Mouse (Mus musculus) neural tube, embryonic 15.5 days (tissue): ENCODE results near the gene H2-Eb1. TPM values are rescaled to one million over a fixed set of nuclear protein-coding genes. Genes with fewer than 3 reads are reported as not detected.
"Not testable (repeated sequence)": the region's sequence is repeated elsewhere in the genome, so short reads cannot be mapped to it uniquely, and the experiment has no call there.

ENCODE experiments used
- ATAC-seq: fragments of 200-750 bp; cut with Nextera tagmentation; 2 replicates; pipeline ENCODE4 v1.8.0; 2017; ENCODE audit warnings: mild to moderate bottlenecking, moderate TSS enrichment, moderate library complexity; ENCODE audit not compliant: low FRiP score
- H3K27ac ChIP-seq: fragments of 300-500 bp; sonication (generic); replicated peaks from 2 replicates; pipeline ENCODE4 v1.5.1; 2015; ENCODE audit warnings: mild to moderate bottlenecking, inconsistent platforms
- H3K27me3 ChIP-seq: fragments of 300-500 bp; sonication (generic); replicated peaks from 2 replicates; pipeline ENCODE4 v1.6.1; 2015; ENCODE audit warnings: inconsistent platforms
- H3K36me3 ChIP-seq: fragments of 300-500 bp; sonication (generic); 2 replicates; pipeline ENCODE4 v1.6.1; 2015; ENCODE audit warnings: inconsistent platforms
- H3K4me1 ChIP-seq: fragments of 300-500 bp; sonication (generic); 2 replicates; pipeline ENCODE4 v1.6.1; 2015; ENCODE audit warnings: inconsistent platforms
- H3K4me2 ChIP-seq: fragments of 300-500 bp; sonication (generic); 2 replicates; pipeline ENCODE4 v1.6.1; 2015; ENCODE audit warnings: inconsistent platforms, mild to moderate bottlenecking, moderate library complexity
- H3K4me3 ChIP-seq: fragments of 300-500 bp; sonication (generic); replicated peaks from 2 replicates; pipeline ENCODE4 v1.5.1; 2015; ENCODE audit warnings: mild to moderate bottlenecking, inconsistent platforms
- H3K9ac ChIP-seq: fragments of 300-500 bp; sonication (generic); replicated peaks from 2 replicates; pipeline ENCODE4 v1.6.1; 2015; ENCODE audit warnings: mild to moderate bottlenecking, inconsistent platforms
- H3K9me3 ChIP-seq: fragments of 300-500 bp; sonication (generic); replicated peaks from 2 replicates; pipeline ENCODE4 v1.6.1; 2016; ENCODE audit warnings: inconsistent platforms
- WGBS: fragments of 180-500 bp; shearing (Covaris S2); methylation state at CpG from one replicate; pipeline ENCODE4 v1.1.7; 2015; ENCODE audit warnings: mixed read lengths; 5-methylcytosine and 5-hydroxymethylcytosine counted together
- polyA plus RNA-seq: library from polyadenylated mRNA; unstranded; fragments of >200 nt; fragmentation: Nextera tagmentation; extraction: Ambion mirVana; gene quantifications from 2 replicates; pipeline ENCODE4 v1.2.1, GENCODE M21; 2015

Gene H2-Eb1
- polyA plus RNA-seq, 1 experiment from 2014 or later, result 4.0 TPM

DNA sequence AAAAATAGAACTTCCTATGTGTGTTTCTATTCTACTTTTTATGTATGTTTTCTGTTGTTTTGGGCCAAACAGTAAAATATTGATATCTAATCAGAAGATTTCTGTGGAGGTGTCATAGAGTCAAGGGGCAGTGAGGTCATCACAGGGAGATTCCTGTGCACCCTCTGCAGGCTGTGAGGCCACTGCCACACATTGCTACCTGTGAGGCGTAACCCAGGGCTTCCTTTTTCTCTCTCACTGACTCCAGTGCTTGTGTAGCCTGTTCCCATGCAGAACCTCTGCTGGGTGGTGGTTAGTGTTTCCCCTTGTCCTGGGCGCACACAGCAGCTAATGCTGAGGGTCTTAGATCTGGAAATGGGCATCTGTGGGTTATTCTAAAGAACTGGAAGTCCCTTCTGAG, 740 bp downstream of the H2-Eb1 start:
- 92% methylated on average over 2 of the region's 2 CpGs for WGBS
- no peak overlapping the region for H3K9ac ChIP-seq
- H3K36me3 ChIP-seq, result no peaks in the 10 kb centered on the region
- ATAC-seq, result no peak
- H3K9me3 ChIP-seq, result no peaks in the 10 kb centered on the region
- H3K4me2 ChIP-seq, result no peak overlapping the region
- H3K4me3 ChIP-seq, result no peak overlapping the region
- no peaks in the 10 kb centered on the region for H3K27me3 ChIP-seq
- H3K4me1 ChIP-seq, result peaks cover 5% of the 10 kb centered on the region
- H3K27ac ChIP-seq, result no peak overlapping the region

DNA sequence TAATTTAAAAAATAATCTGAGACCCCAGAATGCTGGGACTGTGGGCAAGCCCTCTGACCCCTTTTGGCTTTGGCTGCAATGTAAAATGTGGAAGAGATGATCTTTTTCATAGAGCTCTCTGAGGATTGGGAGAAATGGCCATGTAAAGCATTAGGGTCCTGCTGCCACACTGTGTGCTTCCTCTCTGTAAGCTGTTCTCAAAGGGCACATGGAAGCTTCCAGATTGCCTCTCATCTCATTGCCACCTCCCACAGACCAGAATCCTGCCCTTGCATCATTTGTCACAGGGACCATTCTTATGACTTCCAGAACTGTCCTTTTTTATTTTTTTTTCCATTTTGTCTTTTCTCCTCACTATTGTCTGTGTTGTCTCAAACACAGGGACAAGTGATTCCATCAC, 1.5 kb downstream of the H2-Eb1 start:
- H3K36me3 ChIP-seq, result no peaks in the 10 kb centered on the region
- no peak for ATAC-seq

DNA sequence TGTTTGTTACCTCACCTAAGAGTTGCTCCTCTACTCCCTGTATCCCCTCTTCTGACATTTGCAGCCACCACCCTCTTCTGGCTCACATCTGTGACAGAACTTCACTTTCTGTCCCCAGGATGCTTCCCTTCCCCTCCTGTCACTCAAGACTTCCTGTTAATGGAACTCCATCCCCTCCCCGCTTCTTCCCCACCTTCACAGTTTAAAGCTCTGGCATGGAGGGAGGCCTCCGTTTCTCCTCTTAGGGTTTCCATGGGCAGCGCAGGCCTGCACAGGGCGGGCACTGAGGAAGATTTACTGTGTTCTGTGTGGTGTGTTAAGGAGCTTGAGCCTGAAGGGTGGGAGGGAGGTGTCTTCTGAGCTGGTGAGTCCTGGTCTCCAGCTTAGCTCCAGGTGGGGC, 2.5 kb downstream of the H2-Eb1 start:
- Histone ChIP-seq H3K4me3 (no peak overlapping the region), H3K4me2 (no peak overlapping the region), H3K27me3 (no peaks in the 10 kb centered on the region), H3K4me1 (peaks cover 5% of the 10 kb centered on the region), H3K9ac (no peak overlapping the region), H3K27ac (no peak overlapping the region), H3K9me3 (no peaks in the 10 kb centered on the region), H3K36me3 (no peaks in the 10 kb centered on the region)
- ATAC-seq, result no peak
- 83% methylated on average over 4 of the region's 4 CpGs for WGBS

More for the DNA sequence above, 1.5 kb downstream of the H2-Eb1 start:
- Histone ChIP-seq H3K4me3 (no peak overlapping the region), H3K4me1 (peaks cover 5% of the 10 kb centered on the region), H3K9me3 (no peaks in the 10 kb centered on the region), H3K27ac (no peak overlapping the region), H3K27me3 (no peaks in the 10 kb centered on the region), H3K9ac (no peak overlapping the region), H3K4me2 (no peak overlapping the region)

DNA sequence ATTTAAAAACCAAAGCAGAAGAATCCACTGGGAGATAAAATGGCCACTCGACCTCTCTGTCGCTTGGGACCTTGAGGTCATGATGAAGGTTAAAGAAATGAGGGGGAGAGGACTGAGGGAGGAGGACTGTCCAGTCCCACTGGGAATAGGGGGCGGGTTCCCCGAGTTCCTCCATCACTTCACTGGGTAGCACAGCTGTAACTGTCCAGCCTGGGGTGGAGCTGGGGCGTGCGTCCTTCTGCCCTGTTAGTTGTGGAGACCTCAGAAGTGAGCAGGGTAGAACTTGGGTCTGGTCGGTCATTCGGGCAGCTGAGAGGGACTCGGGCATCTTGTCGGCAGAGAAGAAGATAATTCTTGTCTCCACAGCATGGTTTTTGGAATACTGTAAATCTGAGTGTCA, 3.6 kb downstream of the H2-Eb1 start:
- Histone ChIP-seq H3K27me3 (no peaks in the 10 kb centered on the region), H3K36me3 (no peaks in the 10 kb centered on the region), H3K27ac (peak overlapping the region; percentile 78), H3K9ac (peak overlapping the region; percentile 77), H3K4me2 (peak overlapping the region; percentile 74), H3K9me3 (no peaks in the 10 kb centered on the region), H3K4me3 (peak overlapping the region; percentile 63), H3K4me1 (peaks cover 5% of the 10 kb centered on the region)
- no peak for ATAC-seq
- 31% methylated on average over 10 of the region's 10 CpGs for WGBS

DNA sequence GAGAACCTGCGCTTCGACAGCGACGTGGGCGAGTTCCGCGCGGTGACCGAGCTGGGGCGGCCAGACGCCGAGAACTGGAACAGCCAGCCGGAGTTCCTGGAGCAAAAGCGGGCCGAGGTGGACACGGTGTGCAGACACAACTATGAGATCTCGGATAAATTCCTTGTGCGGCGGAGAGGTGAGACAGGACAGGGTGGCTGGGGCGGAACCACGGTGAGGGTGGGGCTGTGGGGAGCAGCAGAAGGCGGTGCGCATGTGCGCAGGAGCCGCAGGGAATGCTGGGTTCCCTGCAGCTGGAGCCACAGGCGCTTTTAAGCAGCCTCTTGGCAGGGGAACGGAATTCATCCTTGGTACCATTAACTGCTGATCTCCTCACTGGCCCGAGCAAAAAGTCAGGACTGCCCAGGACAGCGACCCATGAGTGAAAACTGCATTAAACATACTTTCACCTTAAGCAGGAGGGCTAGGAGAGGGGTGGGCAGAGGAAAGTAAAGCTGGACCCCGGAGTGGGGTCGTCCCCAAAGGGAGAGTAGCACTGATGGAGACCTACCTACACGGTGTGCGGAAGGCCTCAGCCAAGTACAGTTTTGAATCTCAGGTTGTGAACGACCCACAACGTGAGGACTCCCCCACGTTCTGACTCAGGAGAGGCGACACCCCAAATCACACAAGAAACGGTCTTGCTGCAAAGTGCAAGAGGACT, 4.2 kb downstream of the H2-Eb1 start:
- Histone ChIP-seq H3K4me2 (peak overlapping the region; percentile 74), H3K9me3 (no peaks in the 10 kb centered on the region), H3K4me3 (peak overlapping the region; percentile 63), H3K4me1 (peaks cover 5% of the 10 kb centered on the region), H3K27me3 (no peaks in the 10 kb centered on the region), H3K27ac (peak overlapping the region; percentile 78), H3K9ac (peak overlapping the region; percentile 77), H3K36me3 (no peaks in the 10 kb centered on the region)
- ATAC-seq, result peak; percentile 91
- 30% methylated on average over 38 of the region's 38 CpGs for WGBS

DNA sequence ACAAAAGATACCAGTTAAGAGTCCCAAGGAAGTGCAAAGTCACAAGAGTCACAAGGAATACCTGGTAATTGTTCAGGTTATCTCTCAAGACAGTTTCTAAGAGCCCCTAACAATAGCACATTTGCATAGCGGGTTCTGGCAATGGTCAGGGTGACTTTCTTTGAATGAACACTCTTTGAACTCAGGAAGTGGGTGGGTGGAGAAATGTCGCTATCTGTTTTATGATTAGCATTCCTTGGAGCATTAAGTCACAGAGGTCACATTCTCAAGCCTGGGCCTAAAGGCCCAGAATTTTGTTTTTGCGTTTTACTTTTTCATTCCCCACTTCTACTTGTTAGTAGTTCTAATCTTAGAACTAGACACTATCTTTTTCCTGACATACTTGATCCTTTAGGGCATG, 4.9 kb downstream of the H2-Eb1 start:
- 92% methylated on average over 3 of the region's 3 CpGs for WGBS
- not testable (repeated sequence) for H3K4me3 ChIP-seq, ATAC-seq, H3K36me3 ChIP-seq, H3K9me3 ChIP-seq, H3K9ac ChIP-seq, H3K27ac ChIP-seq, H3K4me1 ChIP-seq, H3K27me3 ChIP-seq, H3K4me2 ChIP-seq

DNA sequence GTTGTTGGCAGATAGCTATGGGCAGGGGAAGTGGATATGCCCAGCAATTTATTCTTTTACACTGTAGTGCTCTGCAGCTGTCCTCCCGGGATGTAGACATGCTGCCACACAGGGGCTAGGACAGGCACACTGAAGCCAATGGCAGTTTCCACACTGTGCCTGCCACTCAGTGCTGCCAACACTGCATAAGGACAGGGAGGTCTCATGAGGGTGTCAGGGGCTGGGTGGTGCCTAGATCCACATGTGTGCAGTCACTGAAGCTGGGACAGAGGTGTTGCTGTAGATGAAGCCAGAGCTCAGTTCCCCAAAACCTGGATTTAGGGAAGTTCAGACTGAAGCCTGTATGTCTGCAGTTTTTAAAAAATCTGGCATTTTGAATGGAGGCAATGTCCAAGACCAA, 6.5 kb downstream of the H2-Eb1 start:
- Histone ChIP-seq H3K9me3 (no peaks in the 10 kb centered on the region), H3K27me3 (no peaks in the 10 kb centered on the region), H3K4me1 (peaks cover 5% of the 10 kb centered on the region), H3K4me3 (no peak overlapping the region), H3K4me2 (no peak overlapping the region), H3K9ac (no peak overlapping the region), H3K27ac (no peak overlapping the region), H3K36me3 (no peaks in the 10 kb centered on the region)
- no peak for ATAC-seq
- 80% methylated on average over 1 of the region's 1 CpGs for WGBS

DNA sequence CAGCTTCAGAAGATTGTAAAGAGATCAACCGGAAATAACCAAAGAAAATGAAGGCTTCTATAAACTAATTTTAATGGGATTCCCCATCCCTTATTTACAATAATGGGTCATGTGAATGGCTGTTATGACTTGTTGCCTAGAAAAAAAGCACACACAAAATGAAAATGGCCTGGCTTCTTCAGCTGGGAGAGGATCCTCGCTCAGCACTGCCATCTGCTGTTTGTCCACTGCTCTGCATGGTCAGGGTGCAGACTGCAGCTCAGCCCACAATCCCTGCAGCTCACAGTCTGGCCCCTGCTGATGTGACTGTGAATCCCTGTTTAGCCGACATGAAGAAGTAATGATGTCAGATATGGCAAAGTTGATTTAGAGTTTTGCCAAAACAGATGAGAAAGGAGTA, 7.7 kb downstream of the H2-Eb1 start:
- Histone ChIP-seq H3K27ac (no peak overlapping the region), H3K4me3 (no peak overlapping the region), H3K4me1 (peaks cover 5% of the 10 kb centered on the region), H3K27me3 (no peaks in the 10 kb centered on the region), H3K9me3 (no peaks in the 10 kb centered on the region), H3K9ac (no peak overlapping the region), H3K36me3 (no peaks in the 10 kb centered on the region), H3K4me2 (no peak overlapping the region)
- ATAC-seq, result no peak; the same call in 1 of the 2 replicates
- 38% methylated on average over 3 of the region's 3 CpGs for WGBS

DNA sequence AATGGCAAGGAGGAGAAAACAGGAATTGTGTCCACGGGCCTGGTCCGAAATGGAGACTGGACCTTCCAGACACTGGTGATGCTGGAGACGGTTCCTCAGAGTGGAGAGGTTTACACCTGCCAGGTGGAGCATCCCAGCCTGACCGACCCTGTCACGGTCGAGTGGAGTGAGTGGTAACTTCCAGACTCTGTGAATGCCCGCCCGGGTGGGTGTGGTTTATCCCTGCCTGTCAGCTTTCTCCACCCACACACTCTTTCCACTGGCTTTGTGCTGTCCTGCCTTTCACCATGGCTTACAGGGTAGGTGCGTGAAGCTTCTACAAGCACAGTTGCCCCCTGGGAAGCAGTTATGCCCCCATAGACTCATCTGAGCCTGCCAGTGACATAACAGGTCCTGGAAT, 8.6 kb downstream of the H2-Eb1 start:
- Histone ChIP-seq H3K9me3 (no peaks in the 10 kb centered on the region), H3K4me2 (no peak overlapping the region), H3K4me1 (peaks cover 3% of the 10 kb centered on the region), H3K36me3 (no peaks in the 10 kb centered on the region), H3K27ac (no peak overlapping the region), H3K4me3 (no peak overlapping the region), H3K9ac (no peak overlapping the region), H3K27me3 (no peaks in the 10 kb centered on the region)
- ATAC-seq, result no peak
- WGBS, result 74% methylated on average over 9 of the region's 9 CpGs

DNA sequence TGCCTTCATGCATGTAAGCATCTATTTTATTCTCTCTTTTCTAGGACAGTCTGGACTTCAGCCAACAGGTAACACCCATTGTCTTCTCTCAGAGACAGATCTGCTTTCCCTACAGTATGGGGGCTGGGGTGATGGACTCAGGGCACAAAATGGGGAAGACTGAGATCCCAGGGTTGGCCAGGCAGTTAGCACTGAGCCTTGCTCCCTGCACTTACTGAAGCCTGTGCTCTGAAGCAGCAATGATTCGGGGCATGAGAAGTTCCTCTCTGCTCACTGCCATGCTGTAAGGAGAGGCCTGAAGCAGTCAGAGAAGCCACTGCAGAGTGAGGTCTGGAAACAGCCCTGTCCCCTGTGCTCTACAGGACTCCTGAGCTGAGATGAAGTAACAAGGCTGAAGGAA, 9.8 kb downstream of the H2-Eb1 start:
- H3K9ac ChIP-seq, result no peak overlapping the region
- no peaks in the 10 kb centered on the region for H3K36me3 ChIP-seq
- H3K27me3 ChIP-seq, result no peaks in the 10 kb centered on the region
- H3K4me3 ChIP-seq, result no peak overlapping the region
- no peaks in the 10 kb centered on the region for H3K4me1 ChIP-seq
- WGBS, result 91% methylated on average over 1 of the region's 1 CpGs
- ATAC-seq, result no peak
- no peak overlapping the region for H3K27ac ChIP-seq
- H3K9me3 ChIP-seq, result no peaks in the 10 kb centered on the region
- no peak overlapping the region for H3K4me2 ChIP-seq

DNA sequence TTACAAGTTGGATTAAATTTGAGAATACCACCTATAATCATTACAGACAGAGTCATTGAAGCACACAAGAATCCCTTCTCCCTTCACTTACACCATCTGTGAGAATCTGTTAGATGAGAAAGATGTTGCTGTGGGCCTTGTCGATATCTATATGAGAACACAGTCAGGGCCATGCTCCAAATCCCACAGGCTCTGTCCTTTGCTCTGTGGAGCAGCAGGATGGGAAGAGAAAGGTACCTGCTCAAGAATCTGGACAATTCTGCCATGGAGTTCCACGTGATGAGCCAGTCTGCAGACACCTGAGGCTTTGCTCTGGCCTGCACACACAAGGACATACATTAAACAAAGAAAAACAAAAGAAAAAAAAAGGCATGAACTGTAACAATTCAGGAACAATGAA, 11.0 kb downstream of the H2-Eb1 start:
- no peak overlapping the region for H3K4me3 ChIP-seq
- no peak overlapping the region for H3K9ac ChIP-seq
- no peaks in the 10 kb centered on the region for H3K36me3 ChIP-seq
- H3K27me3 ChIP-seq, result no peaks in the 10 kb centered on the region
- WGBS, result 76% methylated on average over 2 of the region's 2 CpGs
- H3K27ac ChIP-seq, result no peak overlapping the region
- H3K9me3 ChIP-seq, result no peaks in the 10 kb centered on the region
- H3K4me1 ChIP-seq, result no peaks in the 10 kb centered on the region
- no peak overlapping the region for H3K4me2 ChIP-seq
- no peak for ATAC-seq

DNA sequence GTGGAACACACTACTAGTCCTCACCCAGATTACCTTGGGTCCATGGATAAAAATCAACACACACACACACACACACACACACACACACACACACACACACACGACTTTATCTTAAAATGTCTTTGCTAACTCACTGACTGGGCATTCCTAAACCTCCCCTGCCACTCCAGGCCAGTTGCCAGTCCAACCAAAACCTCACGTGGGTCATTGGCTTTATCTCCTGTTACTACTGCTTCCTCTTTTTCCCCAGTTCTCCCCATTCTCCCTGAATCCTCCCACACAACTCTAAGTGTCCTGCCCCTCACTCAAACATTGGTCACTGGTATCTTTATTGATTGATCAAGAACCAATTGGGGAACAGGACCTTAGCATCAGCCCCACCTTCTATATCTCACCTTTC, 11.6 kb downstream of the H2-Eb1 start:
- Histone ChIP-seq H3K9ac (no peak overlapping the region), H3K9me3 (no peaks in the 10 kb centered on the region), H3K4me1 (no peaks in the 10 kb centered on the region), H3K27me3 (no peaks in the 10 kb centered on the region), H3K36me3 (no peaks in the 10 kb centered on the region), H3K4me3 (no peak overlapping the region), H3K27ac (no peak overlapping the region), H3K4me2 (no peak overlapping the region)
- no peak for ATAC-seq
- WGBS, result 37% methylated on average over 2 of the region's 2 CpGs

DNA sequence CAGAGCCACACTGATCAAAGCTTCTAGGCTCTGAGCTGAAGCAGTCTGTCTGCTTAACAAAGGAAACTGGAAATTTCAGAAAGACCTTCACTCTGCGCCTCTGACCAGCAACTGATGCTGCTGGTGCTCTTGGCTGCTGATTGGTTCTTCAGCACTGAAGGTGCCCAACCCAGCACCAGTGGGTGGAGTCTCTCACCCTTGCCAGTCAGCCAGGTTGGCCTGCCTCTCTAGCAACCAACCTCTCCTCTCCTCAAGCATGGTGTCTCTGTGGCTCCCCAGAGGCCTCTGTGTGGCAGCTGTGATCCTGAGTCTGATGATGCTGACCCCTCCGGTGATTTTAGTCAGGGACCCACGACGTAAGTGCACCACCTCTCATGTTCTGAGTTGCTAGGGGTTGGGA, 19.8 kb downstream of the H2-Eb1 start, which contains the start of gene H2-Eb2:
H2-Eb2 (plus strand) TSS at position 230 of the 400 bp plus-strand sequence.
- no peak within 1 kb of the TSS for H3K4me3 ChIP-seq
- no peak within 1 kb of the TSS for H3K9ac ChIP-seq
- no peak within 1 kb of the TSS for H3K4me2 ChIP-seq
- 52% methylated on average over 4 of the region's 4 CpGs for WGBS
- H3K9me3 ChIP-seq, result no peaks in the 10 kb centered on the region
- no peaks in the 10 kb centered on the region for H3K27me3 ChIP-seq
- no peaks in the 10 kb centered on the region for H3K36me3 ChIP-seq
- H3K27ac ChIP-seq, result no peak within 1 kb of the TSS
- ATAC-seq, result no peak
- no peaks in the 10 kb centered on the region for H3K4me1 ChIP-seq
